8 mouse cellular contexts compared by ENCODE assay signal in genomic region chr2:145588009-145588737, GRCm38 (mm10).
A peak's percentile ranks its signal among the peaks of the same experiment; 100 is the strongest.
DNase-seq lines count a peak whose midpoint lies in the region; ATAC-seq lines count a peak whose summit lies in the region.

No protein-coding gene starts in this region.

- peak; percentile 9 to 10 for DNase-seq in urinary bladder, adult 18-20 months (ENCODE audit: low spot score in 2 of 2)
- no peak for DNase-seq in urinary bladder, adult 2 months (ENCODE audit: low spot score)
- DNase-seq in cerebellum, adult 18-20 months: peak; percentile 54 to 68
- DNase-seq in forelimb bud, embryonic 11.5 days (ENCODE audit: low read depth, low spot score): peak; percentile 78
- peak; percentile 70 to 86 for DNase-seq in left cerebral cortex, postnatal 25 days (ENCODE audit: low spot score in 2 of 2)
- peak; percentile 86 for DNase-seq in midbrain, embryonic 14.5 days
- peak; percentile 12 for DNase-seq in thymus, postnatal 14 days

- H3K27me3 ChIP-seq in intestine, embryonic 16.5 days (replicated peaks; ENCODE audit: control insufficient read depth, insufficient read depth, low read length): no peaks in the 10 kb centered on the region
- H3K27me3 ChIP-seq in midbrain, embryonic 14.5 days (ENCODE audit: control insufficient read depth, insufficient read depth, low read length): no peaks in the 10 kb centered on the region

- no peaks in the 10 kb centered on the region for H3K4me1 ChIP-seq in intestine, embryonic 16.5 days (ENCODE audit: control insufficient read depth, insufficient read depth, low read length)
- H3K4me1 ChIP-seq in midbrain, embryonic 14.5 days (ENCODE audit: control insufficient read depth, insufficient read depth, low read length): no peaks in the 10 kb centered on the region

- ATAC-seq in intestine, embryonic 16.5 days: peak; percentile 44
- ATAC-seq in midbrain, embryonic 14.5 days (ENCODE audit: low FRiP score, low TSS enrichment): peak; percentile 86

- H3K4me3 ChIP-seq in intestine, embryonic 16.5 days (ENCODE audit: low read length): no peak overlapping the region
- H3K4me3 ChIP-seq in midbrain, embryonic 14.5 days (replicated peaks; ENCODE audit: low read depth, low read length): no peak overlapping the region

- 61% methylated on average over 8 of the region's 8 CpGs for WGBS in intestine, embryonic 16.5 days
- 75% methylated on average over 8 of the region's 8 CpGs for WGBS in midbrain, embryonic 14.5 days

- H3K36me3 ChIP-seq in intestine, embryonic 16.5 days (ENCODE audit: control insufficient read depth, insufficient read depth, low read length): no peaks in the 10 kb centered on the region
- H3K36me3 ChIP-seq in midbrain, embryonic 14.5 days (ENCODE audit: control insufficient read depth, insufficient read depth, low read length): no peaks in the 10 kb centered on the region

- no peaks in the 10 kb centered on the region for H3K9me3 ChIP-seq in intestine, embryonic 16.5 days (ENCODE audit: control insufficient read depth, low read length)
- no peaks in the 10 kb centered on the region for H3K9me3 ChIP-seq in midbrain, embryonic 14.5 days (ENCODE audit: control insufficient read depth, low read length)

- intact Hi-C loops in left cerebral cortex, postnatal 25 days (cut with DNase I): loop anchor here (1.0 to 10.0 kb wide), 6 partner anchors 31 to 951 kb away; no protein-coding TSS in a partner anchor

- no peak overlapping the region for H3K9ac ChIP-seq in intestine, embryonic 16.5 days (ENCODE audit: low read depth, low read length)
- no peak overlapping the region for H3K9ac ChIP-seq in midbrain, embryonic 14.5 days (replicated peaks; ENCODE audit: low read length)

- no peak overlapping the region for H3K4me2 ChIP-seq in intestine, embryonic 16.5 days (ENCODE audit: low read depth, low read length)
- no peak overlapping the region for H3K4me2 ChIP-seq in midbrain, embryonic 14.5 days (ENCODE audit: low read length)

- no peak overlapping the region for H3K27ac ChIP-seq in intestine, embryonic 16.5 days (ENCODE audit: low read length)
- H3K27ac ChIP-seq in midbrain, embryonic 14.5 days (replicated peaks; ENCODE audit: low read depth, low read length): no peak overlapping the region
